Mouse (Mus musculus) cerebellum, adult 9-11 months (tissue): ENCODE data around the gene Oprm1.

Experiments used
- DNase-seq: peaks from one replicate; pipeline ENCODE4 v3.0.0; 2022

Gene Oprm1

DNA sequence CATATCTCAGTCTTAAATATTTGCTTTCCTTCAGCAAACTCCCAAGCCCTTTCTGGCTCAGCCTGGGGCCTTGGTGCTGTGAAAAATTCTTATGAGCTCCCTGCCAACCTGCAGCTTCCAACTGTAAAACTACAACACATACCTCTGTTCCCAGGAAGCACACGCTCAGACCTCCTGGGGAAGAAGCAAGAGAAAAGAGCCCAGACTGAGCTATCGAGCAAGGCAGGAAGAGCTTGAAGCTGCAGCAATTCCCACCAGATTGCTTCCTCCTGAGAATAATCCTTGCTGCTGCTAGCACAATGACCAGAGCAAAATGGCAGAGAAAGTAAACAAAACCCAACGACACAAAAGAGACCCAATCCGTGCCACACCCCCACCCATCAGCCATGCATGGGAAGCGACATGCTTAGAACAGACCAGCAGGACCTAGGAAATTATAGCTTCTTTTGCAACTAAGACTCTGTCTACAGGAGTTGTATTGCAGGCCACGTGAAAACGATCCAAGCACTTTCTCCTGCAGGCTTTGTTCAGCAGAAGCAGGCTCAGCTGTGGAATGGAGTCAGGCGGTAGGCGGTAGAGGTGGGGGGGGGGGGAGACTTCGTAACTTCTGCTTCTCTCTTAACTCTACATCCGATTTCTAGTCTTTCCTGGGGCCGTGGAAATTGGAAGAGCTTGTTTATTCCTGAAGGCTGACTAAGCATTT, 294.2 kb downstream of the Oprm1 start, which contains the start of gene Ipcef1:
TSS of gene Ipcef1 (minus strand) at position 164 of the 703 bp plus-strand sequence.
- no peak for DNase-seq

DNA sequence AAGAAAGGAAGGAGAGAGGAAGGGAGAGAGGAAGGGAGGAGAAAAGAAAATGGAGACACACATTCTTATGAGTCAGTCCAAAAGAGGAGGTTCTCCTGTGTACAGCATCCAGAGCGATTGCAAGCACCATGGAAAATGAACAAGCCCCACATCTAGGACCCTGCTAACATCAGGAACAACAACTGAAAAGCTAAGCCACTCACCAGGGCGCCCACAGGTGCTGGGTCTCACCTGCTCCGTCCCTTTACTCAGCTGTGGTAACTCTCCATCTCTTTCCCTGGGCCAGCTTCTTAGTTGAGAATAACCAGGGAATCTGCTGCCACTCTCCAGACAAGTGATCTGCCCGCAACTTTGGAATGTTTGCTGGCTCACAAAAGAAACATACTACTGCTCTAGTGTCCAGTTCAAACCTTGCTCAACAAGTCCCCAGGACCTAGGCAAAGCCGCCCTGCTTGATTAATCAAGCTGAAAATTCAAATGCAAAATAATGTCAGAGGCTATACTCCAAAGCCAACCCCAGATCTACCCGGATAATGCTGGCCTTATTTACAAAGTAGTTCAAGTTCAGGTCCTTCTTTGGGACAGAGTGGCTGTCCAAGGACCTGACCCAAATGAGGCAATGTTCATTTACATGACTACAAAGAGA, 296.4 kb downstream of the Oprm1 start:
- DNase-seq: no peak

DNA sequence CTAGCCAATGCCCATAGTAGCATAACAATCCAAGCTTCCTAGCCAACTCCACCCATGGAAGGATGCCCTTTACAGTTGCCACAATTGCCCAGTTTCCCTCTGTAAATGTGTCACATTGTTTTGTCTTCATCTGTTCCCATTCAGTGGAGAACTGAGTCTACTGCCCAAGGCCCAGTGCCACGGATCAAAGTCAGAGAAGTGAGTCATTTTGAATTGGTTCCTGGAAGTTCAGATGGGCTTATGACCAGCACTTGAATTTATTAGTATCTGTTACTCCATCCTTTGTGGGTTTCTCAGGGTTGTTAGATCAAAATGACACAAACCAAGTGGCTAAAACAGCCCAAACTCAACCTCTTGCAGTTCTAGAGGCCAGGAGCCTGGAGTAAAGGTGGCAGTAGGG, 299.2 kb downstream of the Oprm1 start:
- DNase-seq: no peak

DNA sequence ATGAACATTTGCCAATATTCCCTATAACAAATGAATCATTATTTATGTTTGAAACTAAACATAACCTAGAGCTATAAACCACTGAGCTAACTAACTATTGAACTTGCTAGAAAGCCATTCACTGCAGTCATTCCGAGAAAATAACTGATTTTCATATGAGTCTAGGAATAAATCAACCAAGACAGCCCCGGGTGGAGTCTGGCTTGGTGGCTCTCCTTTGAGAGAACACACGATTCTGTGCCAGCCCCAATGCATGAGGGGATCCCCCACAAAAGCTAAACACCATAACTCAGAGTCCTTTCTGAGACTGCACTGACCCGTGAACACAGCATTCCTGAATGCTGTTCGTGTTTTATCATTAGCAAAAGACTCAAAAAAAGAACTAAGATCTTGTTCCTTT, 302.0 kb downstream of the Oprm1 start:
- DNase-seq: no peak

DNA sequence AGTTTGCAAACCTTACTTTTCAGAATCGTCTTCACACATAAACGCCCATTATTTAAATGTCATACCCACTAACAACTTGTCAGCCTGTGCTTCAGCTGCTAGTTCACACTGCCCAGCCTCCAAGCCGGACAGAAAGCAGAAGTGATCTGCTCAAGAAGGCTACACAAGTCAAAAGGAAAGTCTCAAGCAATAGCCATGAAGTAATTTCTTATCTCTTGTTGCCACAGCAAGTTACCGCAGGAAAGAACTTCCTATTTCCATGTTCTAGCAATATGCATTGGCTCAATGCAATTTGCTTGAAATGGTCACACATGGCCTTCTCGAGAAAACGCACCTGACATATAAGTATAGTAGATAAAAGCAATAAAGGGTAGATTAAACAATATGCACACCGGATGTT, 304.7 kb downstream of the Oprm1 start:
- no peak for DNase-seq

DNA sequence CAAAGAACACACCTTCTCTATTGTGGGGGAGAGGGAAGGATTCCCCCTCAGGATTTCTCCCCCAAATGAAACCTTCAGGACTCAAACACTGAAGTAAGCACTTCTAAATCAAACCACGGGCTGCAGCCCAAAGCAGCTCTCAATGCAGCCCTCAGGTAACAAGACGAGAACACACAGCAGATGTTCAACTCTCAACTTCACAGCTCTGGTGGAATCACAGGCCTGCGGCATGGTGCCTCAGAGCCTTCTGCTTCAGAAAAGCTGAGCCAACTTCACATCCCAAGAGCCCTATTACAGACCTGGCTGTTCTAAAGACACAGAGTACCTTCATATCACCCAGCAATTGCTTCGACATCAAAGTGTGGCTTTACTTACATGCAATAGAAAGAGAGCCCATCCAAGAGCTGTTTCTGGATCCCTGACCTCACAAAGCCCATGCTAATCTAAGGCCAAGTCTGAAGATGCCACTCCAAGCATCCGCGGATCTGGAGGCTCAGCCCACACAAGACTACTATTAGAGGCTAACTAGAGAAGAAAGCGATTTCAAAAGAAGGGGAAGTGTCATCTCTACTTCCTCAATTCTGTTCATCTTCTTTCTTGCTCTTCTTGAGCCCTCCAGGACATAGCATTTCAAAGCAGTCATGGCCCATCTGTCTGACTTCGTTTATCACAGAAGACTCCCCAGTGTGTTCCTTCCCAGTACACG, 305.6 kb downstream of the Oprm1 start:
- DNase-seq: no peak

DNA sequence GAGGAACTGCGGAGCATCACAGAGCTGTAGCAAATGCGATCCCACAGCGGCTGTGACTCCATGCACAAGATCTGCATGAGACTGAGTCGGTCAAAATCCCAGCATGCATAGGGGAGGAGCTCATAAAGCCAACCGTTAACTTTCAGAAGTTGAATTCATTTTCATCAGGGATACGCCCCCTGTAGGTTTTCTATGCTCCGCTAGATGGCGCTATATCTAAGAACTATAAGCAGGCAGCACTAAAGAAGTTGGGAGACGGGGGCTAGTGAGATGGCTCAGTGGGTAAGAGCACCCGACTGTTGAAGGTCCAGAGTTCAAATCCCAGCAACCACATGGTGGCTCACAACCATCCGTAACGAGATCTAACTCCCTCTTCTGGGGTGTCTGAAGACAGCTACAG, 310.3 kb downstream of the Oprm1 start:
- DNase-seq: peak; percentile 34

DNA sequence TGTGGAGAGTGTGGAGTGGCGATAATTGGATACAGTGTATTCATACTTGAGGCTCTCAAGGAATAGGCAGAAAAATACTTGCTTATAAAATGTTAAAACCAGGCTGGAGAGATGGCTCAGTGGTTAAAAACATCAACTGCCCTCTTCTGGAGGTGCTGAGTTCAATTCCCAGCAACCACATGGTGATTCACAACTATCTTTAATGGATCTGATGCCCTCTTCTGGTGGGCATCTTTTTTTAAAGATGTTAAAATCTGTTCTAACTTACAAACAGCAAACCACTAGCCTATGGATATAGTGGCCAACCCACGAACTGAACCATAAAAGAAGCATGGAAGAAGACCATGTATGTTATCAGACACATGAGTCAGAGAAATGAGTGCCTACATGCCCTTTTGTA, 310.8 kb downstream of the Oprm1 start:
- no peak for DNase-seq

DNA sequence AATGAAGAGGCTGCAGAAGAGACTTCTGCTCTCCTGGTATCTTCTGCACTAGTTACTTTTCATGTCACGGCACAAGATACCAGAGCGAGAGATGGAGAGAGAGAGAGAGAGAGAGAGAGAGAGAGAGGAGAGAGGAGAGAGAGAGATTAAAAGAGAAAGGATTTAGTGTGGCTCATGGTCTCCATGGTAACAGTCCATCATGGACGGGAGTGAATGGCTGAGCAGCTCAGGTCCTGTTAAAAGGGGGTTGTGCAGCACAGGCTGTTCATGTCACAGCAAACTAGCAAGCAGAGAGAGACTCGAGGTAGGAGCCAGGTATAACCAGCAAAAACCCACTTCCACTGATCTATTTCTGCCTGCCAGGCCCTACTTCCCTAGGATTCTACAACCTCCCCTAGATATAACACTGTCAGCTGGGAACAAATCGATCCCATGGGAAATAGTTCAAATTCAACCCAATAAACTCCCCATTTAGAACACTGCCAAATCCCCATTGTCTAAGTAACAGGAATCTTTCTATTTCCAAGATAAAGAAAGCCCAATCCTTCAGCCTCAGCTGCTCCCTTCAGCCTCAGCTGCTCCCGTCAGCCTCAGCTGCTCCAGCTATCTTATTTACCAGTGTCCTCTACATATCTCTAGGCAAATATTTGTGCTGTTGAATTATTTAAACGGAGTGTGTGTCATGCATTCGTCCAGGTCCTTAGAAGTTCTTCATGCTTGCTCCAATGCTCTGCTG, 312.0 kb downstream of the Oprm1 start:
- no peak for DNase-seq

DNA sequence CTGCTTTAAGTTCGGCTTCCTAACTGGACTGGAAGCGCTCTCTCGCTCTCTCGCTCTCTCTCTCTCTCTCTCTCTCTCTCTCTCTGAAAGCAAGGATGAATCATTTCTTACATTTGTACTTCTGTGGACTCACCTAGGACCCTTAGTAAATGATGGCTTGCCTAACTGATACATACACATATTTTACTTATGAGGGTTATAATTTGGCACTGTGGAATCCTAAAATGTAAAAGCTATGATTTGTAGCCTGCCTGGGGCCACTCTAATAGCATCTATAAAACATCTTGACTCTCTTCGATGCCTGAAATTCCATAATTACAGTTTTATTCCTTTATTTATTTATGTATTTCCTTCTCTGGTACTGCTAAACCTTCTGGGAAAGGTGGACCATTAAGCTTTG, 312.6 kb downstream of the Oprm1 start:
- DNase-seq: no peak

DNA sequence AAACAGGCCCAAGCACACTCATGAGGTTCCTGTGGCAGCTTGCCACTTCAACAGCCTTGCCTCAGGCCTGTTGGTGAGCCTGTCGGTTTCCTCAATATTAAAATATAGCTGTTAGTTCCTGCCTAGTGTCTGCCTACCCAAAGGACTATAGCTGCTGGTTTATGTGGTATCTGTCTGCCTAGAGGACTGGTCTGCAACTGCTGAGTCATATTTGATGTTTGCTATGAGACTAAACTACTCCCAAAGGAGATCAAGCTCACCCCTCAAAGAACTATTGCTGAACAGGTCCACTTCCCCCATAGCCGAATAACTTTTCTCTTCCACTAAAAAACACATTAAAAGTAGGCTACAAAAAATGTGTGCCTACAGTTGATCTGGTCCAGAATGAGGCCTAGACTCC, 315.9 kb downstream of the Oprm1 start:
- DNase-seq: peak; percentile 32

DNA sequence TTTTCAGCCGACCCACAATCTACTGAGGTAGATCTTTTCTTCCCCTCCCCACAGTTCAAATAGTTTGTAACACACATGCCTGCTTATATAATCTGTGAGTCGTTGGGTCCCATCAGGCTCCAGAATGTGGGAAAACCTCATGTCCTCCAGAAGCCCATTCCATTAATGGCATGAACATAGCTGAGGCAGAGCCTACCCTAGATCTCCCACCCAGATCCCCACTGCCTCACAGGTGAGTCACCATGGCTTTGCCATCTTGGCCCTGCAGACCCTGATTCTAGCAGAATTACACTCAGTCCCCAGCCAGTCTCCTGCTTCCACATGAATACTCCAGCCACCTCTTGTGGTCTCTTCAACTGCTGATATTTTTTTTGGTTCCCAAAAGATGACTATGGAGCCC, 317.4 kb downstream of the Oprm1 start:
- DNase-seq: peak; percentile 57

DNA sequence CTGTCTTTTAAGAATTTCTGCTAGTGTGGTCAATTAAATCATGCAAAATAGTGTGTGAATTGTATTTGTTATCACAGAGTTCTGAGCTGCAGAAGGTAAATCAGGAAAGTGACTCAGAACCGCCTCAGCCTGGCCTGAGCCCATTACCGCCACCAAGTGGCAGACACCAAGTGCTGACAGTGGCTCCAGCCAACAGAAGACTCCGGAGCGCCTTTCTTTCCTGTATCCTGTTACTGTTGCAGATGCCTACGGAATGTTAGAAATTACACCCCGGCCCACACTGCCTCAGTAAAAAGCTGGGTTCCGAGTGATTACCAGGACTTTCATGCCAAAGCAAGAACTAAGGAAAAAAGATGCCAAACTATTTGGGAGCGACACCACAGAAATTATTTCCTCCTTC, 317.9 kb downstream of the Oprm1 start:
- peak; percentile 91 for DNase-seq

DNA sequence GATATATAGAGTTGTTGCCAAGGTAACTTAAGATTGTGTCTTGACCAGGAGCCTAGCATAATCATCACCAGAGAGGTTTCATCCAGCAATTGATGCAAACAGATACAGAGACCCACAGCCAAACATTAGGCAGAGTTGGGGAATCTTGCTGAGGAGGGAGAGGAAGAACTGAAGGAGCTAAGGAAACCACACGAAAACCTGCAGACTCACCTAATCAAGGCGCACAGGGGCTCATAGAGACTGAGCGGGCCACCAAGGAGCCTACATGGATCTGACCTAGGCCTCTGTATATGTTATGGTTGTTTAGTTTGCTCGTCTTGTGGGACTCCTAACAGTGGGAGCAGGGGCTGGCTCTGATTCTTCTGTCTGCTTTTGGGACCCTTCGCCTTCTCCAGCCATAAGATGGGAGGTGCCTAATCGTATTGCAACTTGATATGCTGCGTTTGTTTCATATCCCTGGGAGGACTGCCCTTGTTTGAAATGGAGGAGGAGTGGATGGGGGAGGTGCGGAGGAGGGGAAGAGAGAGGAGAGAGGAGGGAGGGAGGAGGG, 318.4 kb downstream of the Oprm1 start:
- peak; percentile 86 for DNase-seq

DNA sequence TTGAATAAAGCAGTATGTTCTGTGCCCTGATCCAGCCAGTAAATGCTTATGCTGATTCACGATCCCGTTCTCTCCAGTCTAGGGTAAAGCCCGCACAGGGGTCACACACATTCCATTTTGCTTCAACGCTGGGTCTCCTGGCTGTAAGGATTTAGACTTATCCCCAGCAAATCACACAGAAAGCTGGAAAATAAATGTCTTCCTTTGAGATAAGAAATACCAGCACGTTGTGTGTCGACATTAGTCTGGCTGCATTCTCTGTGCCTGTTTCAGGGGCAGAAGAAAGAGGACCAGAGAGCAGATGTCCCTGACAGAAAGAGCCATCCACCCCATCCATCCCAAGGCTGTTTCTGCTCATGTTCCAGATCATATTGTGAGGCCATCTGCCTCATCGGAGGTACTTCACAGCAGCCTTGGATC, 319.1 kb downstream of the Oprm1 start:
- DNase-seq: peak; percentile 95

DNA sequence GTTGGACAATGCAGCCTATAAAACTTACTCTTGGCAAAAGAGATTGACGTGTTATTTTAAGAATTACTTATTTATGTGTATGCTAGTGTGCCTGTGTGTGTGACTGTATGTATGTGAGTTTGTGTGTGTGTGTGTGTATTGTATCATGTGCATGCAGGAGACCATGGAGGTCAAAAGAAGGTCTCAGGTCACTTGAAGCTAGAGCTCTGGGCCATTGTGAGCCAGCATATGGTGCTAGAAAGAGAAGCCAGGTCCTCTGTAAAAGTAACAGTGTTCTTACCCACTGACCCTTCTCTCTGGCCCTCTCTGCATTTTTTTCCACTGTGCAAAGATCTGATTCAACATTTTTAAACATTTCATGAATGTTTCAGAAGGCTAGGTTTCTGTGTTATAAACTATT, 319.7 kb downstream of the Oprm1 start:
- peak; percentile 58 for DNase-seq
